Mouse (Mus musculus) midbrain, postnatal 0 days (tissue): ENCODE measurements around the gene Add2. TPM values are rescaled to one million over a fixed set of nuclear protein-coding genes. Genes with fewer than 3 reads are reported as not detected.

ENCODE experiments used
- ATAC-seq: fragments of 200-750 bp; cut with Nextera tagmentation; 2 replicates; pipeline ENCODE4 v1.8.0; 2017; ENCODE audit warnings: moderate number of reproducible peaks, mild to moderate bottlenecking, moderate TSS enrichment, moderate library complexity; ENCODE audit not compliant: low FRiP score
- DNase-seq: peaks from one replicate; pipeline ENCODE4 v3.0.0-alpha.2; 2015; ENCODE audit warnings: low spot score
- H3K27ac ChIP-seq: fragments of 300-500 bp; sonication (generic); 2 replicates; pipeline ENCODE4 v1.5.1; 2014; ENCODE audit warnings: low read depth, mild to moderate bottlenecking, low read length, mixed read lengths
- H3K27me3 ChIP-seq: fragments of 300-500 bp; sonication (generic); 2 replicates; pipeline ENCODE4 v1.6.1; 2014; ENCODE audit warnings: low read length, control low read depth, mixed read lengths; ENCODE audit not compliant: insufficient read depth
- H3K36me3 ChIP-seq: fragments of 300-500 bp; sonication (generic); 2 replicates; pipeline ENCODE4 v1.6.1; 2014; ENCODE audit warnings: low read length, control low read depth, mixed read lengths; ENCODE audit not compliant: insufficient read depth
- H3K4me1 ChIP-seq: fragments of 300-500 bp; sonication (generic); 2 replicates; pipeline ENCODE4 v1.6.1; 2014; ENCODE audit warnings: mild to moderate bottlenecking, control low read depth, antibody characterized with exemption, low read length, mixed read lengths; ENCODE audit not compliant: insufficient read depth
- H3K4me2 ChIP-seq: fragments of 300-500 bp; sonication (generic); 2 replicates; pipeline ENCODE4 v1.6.1; 2014; ENCODE audit warnings: low read depth, mild to moderate bottlenecking, low read length, mixed read lengths; ENCODE audit not compliant: poor library complexity, severe bottlenecking
- H3K4me3 ChIP-seq: fragments of 300-500 bp; sonication (generic); 2 replicates; pipeline ENCODE4 v1.5.1; 2014; ENCODE audit warnings: low read depth, mild to moderate bottlenecking, low read length, moderate library complexity
- H3K9ac ChIP-seq: fragments of 300-500 bp; sonication (generic); replicated peaks from 2 replicates; pipeline ENCODE4 v1.6.1; 2014; ENCODE audit warnings: mild to moderate bottlenecking, low read length, moderate library complexity, mixed read lengths; ENCODE audit not compliant: poor library complexity, severe bottlenecking
- H3K9me3 ChIP-seq: fragments of 300-500 bp; sonication (generic); 2 replicates; pipeline ENCODE4 v1.6.1; 2016; ENCODE audit warnings: low read length, control low read depth
- CTCF ChIP-seq: IDR thresholded peaks from 2 replicates; pipeline ENCODE4 v1.5.1; 2016; ENCODE audit warnings: antibody characterized with exemption, mild to moderate bottlenecking
- WGBS: fragments of 180-500 bp; shearing (Covaris S2); extraction: QIAGEN DNeasy Blood & Tissue Kit; methylation state at CpG from one replicate; pipeline ENCODE4 v1.1.7; 2014; 5-methylcytosine and 5-hydroxymethylcytosine counted together
- polyA plus RNA-seq: library from polyadenylated mRNA; unstranded; fragments of >200 nt; fragmentation: Nextera tagmentation; extraction: Ambion mirVana; gene quantifications from 2 replicates; pipeline ENCODE4 v1.2.1, GENCODE M21; 2015
- total RNA-seq: library from RNA; depleted of rRNA; stranded (reverse); fragments of >200 nt; gene quantifications from 2 replicates; pipeline ENCODE4 v1.2.3, GENCODE M21; 2014

Add2 gene
- total and polyA plus RNA-seq, 2 experiments from 2014 or later: 124 to 159 TPM

- ATAC-seq: no peak
- no peaks in the 10 kb centered on the region for H3K36me3 ChIP-seq
- DNase-seq: no peak
- TF ChIP-seq CTCF: no peak
- H3K27ac ChIP-seq: no peak overlapping the region
- no peaks in the 10 kb centered on the region for H3K9me3 ChIP-seq
- H3K4me2 ChIP-seq: no peak overlapping the region
- H3K9ac ChIP-seq: no peak overlapping the region
- H3K4me1 ChIP-seq: no peaks in the 10 kb centered on the region
- 82% methylated on average over 5 of the region's 5 CpGs for WGBS
- no peak overlapping the region for H3K4me3 ChIP-seq
- no peaks in the 10 kb centered on the region for H3K27me3 ChIP-seq
Measured at GRCm38 (mm10) chr6:86077880-86078279, 49.4 kb downstream of the Add2 start.

DNA sequence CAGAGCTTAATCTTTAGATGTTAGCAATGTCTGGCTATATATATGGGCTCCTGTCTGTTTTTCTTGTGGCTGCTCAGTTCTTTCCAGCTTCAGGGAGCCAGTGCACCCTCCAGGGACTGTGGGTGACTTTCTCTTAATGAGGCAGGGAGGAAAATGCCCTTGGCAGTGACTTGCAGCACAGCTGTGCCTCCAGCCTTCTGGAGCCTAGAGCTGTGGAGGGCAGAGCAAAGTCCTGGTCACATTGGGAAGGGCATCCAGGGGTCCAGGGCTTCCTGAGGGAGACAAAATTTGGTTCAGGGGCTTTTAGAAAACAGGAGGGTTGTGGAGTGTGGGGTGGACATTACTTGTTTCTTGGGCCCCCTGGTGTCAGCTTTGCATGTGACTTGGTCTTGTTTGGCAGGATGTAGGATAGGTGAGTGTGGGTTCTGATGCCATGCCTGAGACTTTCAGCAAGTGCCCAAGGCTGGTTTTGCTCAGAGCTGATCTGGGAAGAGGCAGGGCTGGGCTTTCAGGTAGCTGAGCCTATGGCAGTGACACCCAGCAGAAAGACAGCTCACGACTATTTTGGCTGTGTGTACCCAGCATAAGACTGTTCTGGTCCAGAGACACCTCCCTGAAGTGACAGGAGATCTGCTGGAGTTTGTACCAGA lies 50.0 kb downstream of the Add2 start:
- Histone ChIP-seq H3K27ac (no peak overlapping the region), H3K9me3 (no peaks in the 10 kb centered on the region), H3K36me3 (0 out of 2 replicates have a peak, but pooled peaks cover 2% of the 10 kb centered on the region), H3K4me2 (no peak overlapping the region), H3K4me1 (no peaks in the 10 kb centered on the region), H3K4me3 (no peak overlapping the region), H3K9ac (no peak overlapping the region), H3K27me3 (no peaks in the 10 kb centered on the region)
- TF ChIP-seq CTCF: no peak
- ATAC-seq (no peak), DNase-seq (no peak)
- 92% methylated on average over 1 of the region's 1 CpGs for WGBS

DNA sequence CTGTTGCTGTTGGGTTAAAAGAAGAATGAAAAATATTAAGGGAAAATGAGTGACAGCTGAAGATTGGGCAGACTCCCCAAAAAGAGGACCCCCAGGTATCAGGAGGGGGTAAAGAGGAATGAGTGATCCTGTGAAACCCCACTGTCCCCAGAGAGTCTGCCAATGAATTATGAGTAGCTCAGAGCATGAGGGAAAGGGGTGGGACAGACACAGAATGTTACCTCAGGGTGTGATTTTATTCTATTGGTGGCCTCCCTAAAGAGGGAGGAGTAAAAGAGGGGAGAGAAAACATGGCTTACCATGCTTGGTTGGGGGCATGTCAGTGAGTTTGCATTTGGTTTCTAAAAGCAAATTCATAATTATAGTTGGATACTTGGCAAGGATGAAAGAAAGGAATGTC lies 50.8 kb downstream of the Add2 start:
- no peak overlapping the region for H3K4me2 ChIP-seq
- no peak overlapping the region for H3K27ac ChIP-seq
- H3K9ac ChIP-seq: no peak overlapping the region
- DNase-seq (no peak), ATAC-seq (no peak)
- H3K36me3 ChIP-seq: 0 out of 2 replicates have a peak, but pooled peaks cover 4% of the 10 kb centered on the region
- no peaks in the 10 kb centered on the region for H3K4me1 ChIP-seq
- H3K27me3 ChIP-seq: no peaks in the 10 kb centered on the region
- H3K9me3 ChIP-seq: no peaks in the 10 kb centered on the region
- no peak for TF ChIP-seq CTCF
- H3K4me3 ChIP-seq: no peak overlapping the region

GRCm38 (mm10) chr6:86085518-86085917 lies 57.0 kb downstream of the Add2 start:
- H3K27me3 ChIP-seq: no peaks in the 10 kb centered on the region
- TF ChIP-seq CTCF: peak; percentile 79
- H3K9me3 ChIP-seq: no peaks in the 10 kb centered on the region
- H3K4me3 ChIP-seq: no peak overlapping the region
- DNase-seq (peak; percentile 63), ATAC-seq (no peak)
- H3K9ac ChIP-seq: no peak overlapping the region
- H3K27ac ChIP-seq: no peak overlapping the region
- no peak overlapping the region for H3K4me2 ChIP-seq
- H3K4me1 ChIP-seq: no peaks in the 10 kb centered on the region
- WGBS: 64% methylated on average over 6 of the region's 6 CpGs
- H3K36me3 ChIP-seq: peaks cover 14% of the 10 kb centered on the region

GRCm38 (mm10) chr6:86086851-86087571 lies 58.5 kb downstream of the Add2 start:
- no peaks in the 10 kb centered on the region for H3K27me3 ChIP-seq
- TF ChIP-seq CTCF: no peak
- H3K4me1 ChIP-seq: no peaks in the 10 kb centered on the region
- H3K36me3 ChIP-seq: peaks cover 14% of the 10 kb centered on the region
- WGBS: 66% methylated on average over 9 of the region's 9 CpGs
- ATAC-seq: no peak
- no peak overlapping the region for H3K4me3 ChIP-seq
- no peak overlapping the region for H3K4me2 ChIP-seq
- no peak overlapping the region for H3K9ac ChIP-seq
- H3K27ac ChIP-seq: 0 out of 2 replicates have a peak overlapping the region, but pooled peaks have one; percentile 26
- DNase-seq: no peak
- no peaks in the 10 kb centered on the region for H3K9me3 ChIP-seq

- H3K36me3 ChIP-seq: peaks cover 16% of the 10 kb centered on the region
- H3K4me1 ChIP-seq: no peaks in the 10 kb centered on the region
- no peaks in the 10 kb centered on the region for H3K9me3 ChIP-seq
- H3K9ac ChIP-seq: no peak overlapping the region
- ATAC-seq: no peak
- no peak overlapping the region for H3K4me3 ChIP-seq
- 18% methylated on average over 3 of the region's 3 CpGs for WGBS
- no peak overlapping the region for H3K4me2 ChIP-seq
- DNase-seq: no peak
- H3K27me3 ChIP-seq: no peaks in the 10 kb centered on the region
- TF ChIP-seq CTCF: no peak
- H3K27ac ChIP-seq: peak overlapping the region; percentile 26; the same call in 1 of the 2 replicates
Measured at GRCm38 (mm10) chr6:86087813-86088212, 59.3 kb downstream of the Add2 start.
